Mouse (Mus musculus): ENCODE measurements around the gene Cldn24.
A peak's percentile ranks its signal among the peaks of the same experiment; 100 is the strongest.

Gene Cldn24

DNA sequence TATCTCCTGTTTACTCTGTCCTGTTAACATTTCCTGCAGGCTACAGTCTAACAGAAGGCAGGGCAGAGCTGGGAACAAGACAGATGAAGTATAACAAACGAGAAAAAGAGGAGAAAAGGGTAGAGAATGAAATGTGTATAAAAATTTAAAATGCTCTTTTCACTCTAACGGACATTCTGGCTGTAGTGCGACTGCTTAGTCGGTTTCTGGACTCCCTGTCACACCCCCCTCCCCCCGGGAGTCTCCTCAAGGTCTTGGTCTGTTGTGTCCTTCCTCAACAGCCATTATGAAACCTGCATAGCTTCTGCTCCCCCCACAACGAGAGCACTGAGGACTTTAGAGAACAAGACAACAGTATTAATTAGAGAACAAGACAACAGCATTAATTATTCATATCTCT is 10.7 kb downstream of the Cldn24 start:
- no peak for DNase-seq (ENCODE audit: low spot score)

DNA sequence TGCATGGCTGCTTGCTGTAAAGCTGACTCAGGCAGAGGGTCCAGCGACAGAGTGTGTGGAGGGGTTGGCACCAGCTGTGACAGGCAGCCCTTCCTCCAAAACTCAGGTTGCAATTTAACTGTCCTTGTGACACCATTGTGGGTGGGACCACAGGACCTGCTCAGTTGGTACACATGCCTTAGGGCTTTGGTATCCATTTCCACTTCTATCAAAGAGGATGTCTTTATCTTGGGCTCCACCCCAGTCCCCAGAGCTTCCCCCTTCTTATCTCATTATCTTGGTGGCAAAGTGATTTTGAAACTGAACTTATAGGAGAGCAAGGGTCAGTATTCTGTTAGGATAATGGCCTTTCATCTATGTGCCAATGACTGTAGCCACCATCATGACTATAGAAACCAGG is 12.0 kb downstream of the Cldn24 start:
- DNase-seq (ENCODE audit: low spot score): peak; percentile 1

DNA sequence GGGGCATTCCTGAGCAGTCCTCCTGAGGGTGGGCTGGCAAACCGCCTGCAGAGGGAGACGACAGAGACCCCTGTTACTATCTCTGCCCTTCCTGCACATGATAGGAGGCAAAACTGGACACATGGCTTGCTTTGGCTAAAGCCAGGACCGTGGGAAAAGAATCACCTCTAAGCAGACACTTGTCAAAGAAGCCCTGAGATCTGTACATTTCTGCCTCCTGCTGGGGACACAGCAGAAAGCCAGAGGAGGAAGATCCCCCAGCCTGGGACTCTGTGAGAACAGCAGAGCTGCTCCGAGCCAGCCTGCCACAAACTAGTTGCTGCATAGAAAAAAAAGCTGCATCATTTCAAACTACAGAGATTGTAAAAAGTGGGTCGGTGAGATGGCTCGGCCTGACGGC is 21.1 kb downstream of the Cldn24 start:
- DNase-seq (ENCODE audit: low spot score): no peak

DNA sequence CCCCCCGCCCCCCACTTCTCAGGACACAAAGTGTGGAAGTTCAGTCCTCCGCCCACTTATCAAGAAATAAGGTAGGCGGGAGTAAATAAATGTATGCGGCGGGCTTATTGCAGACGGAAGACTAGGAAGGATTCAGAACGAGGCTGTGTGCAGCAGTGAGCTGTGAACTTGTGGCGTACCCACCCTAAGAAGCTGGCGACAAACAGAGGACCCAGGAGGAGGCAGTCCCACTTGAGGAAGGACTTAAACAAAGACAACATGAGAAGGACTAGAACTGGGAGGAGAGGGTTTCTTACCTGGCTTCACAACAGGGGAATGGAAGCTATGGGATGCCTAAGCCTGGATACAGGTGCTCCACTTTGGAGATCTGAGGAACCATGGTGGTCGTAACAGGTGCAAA is 21.7 kb downstream of the Cldn24 start:
- DNase-seq (ENCODE audit: low spot score): no peak

DNA sequence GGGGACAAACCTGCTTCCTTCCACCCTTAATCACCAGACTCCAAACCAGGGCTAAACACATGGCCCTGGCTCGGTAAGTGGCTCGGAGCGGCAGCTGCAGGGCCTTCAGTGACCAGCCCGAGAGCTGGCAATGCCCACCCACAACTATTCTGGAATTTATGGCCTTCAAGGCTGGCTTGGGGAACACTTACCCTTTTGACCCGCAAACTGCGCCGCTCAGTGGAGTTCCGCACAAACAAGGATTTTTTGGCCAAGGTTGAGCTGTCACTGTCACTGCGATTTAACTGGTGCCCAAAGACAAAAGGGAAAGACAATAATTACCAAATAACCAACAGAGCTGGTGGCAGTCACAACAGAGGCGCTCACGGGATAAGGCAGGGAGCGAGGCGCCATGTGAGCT is 24.0 kb downstream of the Cldn24 start:
- DNase-seq (ENCODE audit: low spot score): no peak

DNA sequence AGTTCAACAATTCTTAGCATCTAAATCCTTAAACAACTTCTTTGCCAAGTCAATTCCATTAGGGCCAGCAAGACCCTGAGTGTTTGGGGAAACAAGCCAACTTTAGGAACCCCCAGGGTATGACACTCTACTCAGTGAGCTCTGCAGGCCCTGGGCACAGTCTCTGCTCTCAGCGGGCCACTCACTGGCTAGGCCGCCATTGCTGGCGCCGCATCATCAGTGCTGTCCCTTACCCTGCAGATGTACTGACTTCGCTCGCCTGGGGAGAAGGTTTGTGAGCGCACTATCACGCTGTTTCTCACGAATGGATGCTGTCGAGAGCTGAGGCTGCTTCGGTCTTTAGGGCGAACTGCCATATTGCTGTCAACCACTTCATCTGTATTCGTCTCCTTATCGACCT is 25.2 kb downstream of the Cldn24 start:
- no peak for DNase-seq (ENCODE audit: low spot score)

DNA sequence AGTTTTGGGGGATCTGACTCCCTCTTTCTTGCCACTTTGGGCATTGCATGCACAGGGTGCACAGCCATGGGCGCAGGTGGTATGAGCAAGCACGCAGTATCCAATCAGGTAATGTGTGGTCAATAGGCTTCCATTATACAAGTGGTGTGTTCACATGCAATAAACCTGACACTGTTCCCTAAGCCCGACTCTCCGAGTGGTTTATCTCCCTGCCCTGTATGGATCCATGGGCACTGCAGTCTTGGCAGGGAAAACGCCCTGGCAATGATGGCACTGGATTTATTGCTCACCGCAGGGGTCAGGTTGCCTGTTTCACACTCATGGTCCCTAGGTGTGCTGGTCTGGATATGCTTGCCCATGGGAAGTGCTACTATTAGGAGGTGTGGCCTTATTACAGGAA is 26.0 kb downstream of the Cldn24 start:
- no peak for DNase-seq (ENCODE audit: low spot score)

DNA sequence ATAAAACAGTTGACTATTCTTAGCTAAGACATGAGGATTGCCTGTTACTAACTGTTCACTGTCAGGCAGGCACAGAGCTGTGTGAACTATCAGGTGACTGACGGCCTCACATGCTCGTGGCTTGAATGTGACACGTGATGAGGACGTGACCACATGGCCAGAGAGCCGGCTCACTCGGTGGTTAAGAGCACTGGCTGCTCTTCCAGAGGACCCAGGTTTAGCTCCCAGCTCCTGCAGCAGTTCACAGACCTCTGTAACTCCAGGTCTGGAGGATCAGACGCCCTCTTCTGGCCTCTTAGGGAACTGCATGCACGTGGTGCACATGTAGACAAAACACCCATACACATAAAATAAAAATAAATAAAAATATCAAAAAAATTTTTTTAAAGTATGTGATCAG is 27.9 kb downstream of the Cldn24 start:
- DNase-seq (ENCODE audit: low spot score): no peak

DNA sequence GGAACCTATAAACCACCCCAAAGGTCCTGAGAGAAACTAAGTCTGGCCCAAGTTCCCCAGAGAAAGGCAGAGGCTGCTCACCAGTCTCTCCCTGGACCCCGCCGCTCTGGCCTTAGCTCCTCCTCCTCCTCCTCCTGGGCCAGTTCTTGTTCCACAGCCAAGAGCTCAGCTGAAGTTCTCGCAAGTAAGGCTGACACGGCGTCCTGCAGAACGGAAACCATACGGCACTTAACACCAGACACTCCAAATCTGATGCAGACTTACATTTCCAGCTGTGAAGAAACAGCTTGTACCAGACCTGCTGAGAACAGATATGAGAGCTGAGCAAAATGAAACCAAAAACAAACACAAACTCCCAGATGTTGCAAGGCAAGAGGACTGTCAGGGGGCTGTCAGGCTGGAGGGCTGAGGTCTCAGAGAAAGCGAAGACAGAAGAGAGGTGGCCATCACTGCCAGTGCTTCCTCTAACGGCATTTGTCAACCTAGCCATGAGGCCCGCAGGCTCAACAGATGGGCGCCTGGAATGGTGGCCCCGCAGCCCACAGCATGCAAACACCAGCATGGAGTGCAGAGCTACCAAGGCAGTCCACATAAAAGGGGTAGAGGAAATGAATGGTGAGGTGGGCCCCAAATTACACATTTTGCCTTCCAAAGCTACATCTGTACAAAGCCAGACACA is 30.0 kb downstream of the Cldn24 start:
- no peak for DNase-seq (ENCODE audit: low spot score)

DNA sequence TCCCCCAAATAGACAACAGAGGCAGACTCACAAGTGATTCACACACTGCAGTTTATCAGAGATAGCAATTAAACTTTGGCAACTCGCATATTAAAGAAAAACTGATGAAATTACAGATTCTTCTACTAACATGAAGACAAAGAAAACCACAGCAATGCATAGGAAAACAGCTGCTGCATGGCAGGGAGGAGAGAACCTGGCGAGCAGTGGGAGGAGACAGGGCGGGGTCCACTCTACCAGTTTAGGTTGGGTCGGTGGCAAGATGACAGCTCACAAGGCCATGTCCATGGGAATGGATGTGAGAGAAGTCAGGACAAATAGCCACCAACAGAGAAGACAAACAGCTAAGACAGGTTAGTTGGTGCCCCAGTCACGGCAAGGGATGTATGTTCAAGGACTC is 30.8 kb downstream of the Cldn24 start:
- no peak for DNase-seq (ENCODE audit: low spot score)

DNA sequence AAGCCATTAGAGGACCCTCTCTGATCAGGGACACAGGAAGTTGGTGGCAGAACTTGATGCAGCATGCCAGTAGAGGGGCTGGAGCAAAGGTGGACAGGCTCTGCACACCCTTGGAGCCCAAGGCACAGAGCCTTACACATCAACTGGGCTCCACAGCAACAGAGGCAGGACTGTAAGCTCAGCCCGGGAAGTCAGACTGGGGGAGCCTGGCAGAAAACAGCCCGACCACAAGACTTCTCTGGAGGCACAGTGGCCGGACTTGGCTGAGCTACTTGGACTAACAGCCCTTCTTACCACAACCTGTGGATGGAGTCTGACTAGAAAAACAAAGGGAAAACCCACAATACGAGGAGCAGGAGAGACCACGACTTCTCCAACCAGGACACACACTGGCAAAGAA is 31.4 kb downstream of the Cldn24 start:
- no peak for DNase-seq (ENCODE audit: low spot score)

DNA sequence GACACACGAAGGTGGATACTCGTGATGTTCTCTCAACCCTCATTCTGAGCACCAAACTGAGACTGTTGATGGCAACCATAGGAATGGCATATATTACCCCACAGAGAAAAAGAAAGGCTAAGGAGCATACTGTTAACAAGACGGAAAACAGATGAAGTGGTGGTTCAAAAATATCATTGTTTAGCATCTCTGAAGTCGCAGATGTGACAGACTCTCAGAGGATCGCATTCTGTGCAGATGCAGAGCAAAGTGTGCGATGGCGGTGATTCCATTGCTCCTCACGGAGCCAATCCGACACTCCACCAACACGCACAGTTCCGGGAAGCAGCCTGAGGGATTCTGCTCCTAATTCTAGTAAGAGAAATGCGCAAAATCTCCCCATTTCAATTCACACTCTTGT is 37.3 kb downstream of the Cldn24 start:
- DNase-seq (ENCODE audit: low spot score): no peak

DNA sequence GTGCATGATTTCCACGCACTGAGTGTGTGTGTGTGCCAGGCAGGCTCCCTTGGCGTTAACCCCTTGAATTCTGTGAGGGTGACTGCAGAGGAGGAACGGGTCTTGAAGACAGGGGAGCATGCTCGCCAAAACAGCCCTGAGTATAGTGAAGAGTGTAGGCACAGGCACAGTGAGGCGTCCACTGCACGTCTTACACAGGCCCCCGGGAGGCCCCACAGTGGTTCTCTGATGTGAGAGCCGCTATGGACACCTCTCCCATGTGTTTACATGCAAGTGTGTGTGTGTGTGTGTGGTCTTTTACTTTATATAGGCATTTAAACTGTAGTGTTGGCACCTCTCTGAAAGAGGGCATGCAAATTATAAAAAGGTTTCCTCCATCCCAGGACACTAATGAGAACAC is 44.6 kb downstream of the Cldn24 start:
- no peak for DNase-seq (ENCODE audit: low spot score)

DNA sequence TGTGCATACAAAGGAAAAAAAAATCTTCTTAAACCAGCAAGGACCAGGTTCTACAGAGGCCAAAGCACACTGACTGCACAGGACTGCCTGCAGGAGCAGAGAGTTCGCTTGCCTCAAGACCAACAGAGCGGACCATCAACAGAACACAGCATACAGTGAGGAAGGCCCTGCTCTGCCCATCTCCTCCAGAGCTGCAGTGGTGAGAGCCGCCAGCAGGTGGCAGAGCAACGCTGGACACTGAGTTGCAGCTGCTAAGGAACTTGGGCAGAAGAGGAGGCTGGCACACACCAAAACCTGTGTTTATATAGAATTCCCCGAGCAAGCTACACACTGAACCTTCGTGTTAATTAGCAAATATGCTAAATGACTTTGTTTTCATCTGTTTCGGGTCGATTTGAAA is 45.1 kb downstream of the Cldn24 start:
- peak; percentile 82 for DNase-seq (ENCODE audit: low spot score)
